Comparison of ENCODE assay signal across 22 mouse cellular contexts in the genomic region with DNA sequence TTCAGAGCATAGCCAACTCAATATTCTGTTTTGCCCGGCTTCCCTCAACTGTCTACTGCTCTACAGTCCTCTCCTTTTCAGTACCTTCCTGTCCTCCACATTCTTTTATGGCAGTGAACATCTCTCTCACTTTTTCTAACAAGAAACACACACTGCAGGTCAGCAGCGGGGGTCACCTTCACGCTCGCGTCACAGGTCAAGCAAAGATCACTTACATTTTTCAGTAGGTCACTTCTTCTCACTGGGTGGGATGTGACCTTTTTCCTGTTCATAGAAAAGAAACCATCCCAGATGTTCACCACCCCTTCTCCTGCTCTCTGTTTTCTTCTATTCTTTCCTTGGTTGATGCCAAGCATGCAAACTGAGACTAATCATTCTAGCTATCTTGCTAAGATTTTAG.
DNase-seq lines count a peak whose midpoint lies in the region; ATAC-seq and TF ChIP-seq lines count a peak whose summit lies in the region.
"Had no signal": no experiment of that assay in that cellular context is flagged by ENCODE, and none has a peak within 500 bp of the region (broad histone marks: within the 10 kb centered on the region; RNA-seq: fewer than 3 reads in every experiment).

No protein-coding gene starts in this region.

- no peak overlapping the region for H3K27ac ChIP-seq in neural tube, embryonic 15.5 days (replicated peaks)
- no peak overlapping the region for H3K27ac ChIP-seq in embryonic facial prominence, embryonic 10.5 days (replicated peaks)
- H3K27ac ChIP-seq in liver, postnatal 0 days (ENCODE audit: low read depth): no peak overlapping the region
- H3K27ac ChIP-seq: embryonic facial prominence, embryonic 15.5 days; heart, embryonic 13.5 days; hindbrain, embryonic 12.5 days; hindbrain, postnatal 0 days had no signal

- WGBS in neural tube, embryonic 15.5 days: 84% methylated on average over 5 of the region's 5 CpGs
- WGBS in embryonic facial prominence, embryonic 10.5 days: 37% methylated on average over 5 of the region's 5 CpGs
- WGBS in liver, postnatal 0 days (ENCODE audit: insufficient replicate concordance): 86% methylated on average over 5 of the region's 5 CpGs

- H3K9me3 ChIP-seq in neural tube, embryonic 15.5 days (replicated peaks): no peaks in the 10 kb centered on the region
- H3K9me3 ChIP-seq in embryonic facial prominence, embryonic 10.5 days: no peaks in the 10 kb centered on the region
- no peaks in the 10 kb centered on the region for H3K9me3 ChIP-seq in liver, postnatal 0 days (ENCODE audit: low read length)
- H3K9me3 ChIP-seq: embryonic facial prominence, embryonic 15.5 days; heart, embryonic 13.5 days; hindbrain, embryonic 12.5 days had no signal

- ATAC-seq in neural tube, embryonic 15.5 days (ENCODE audit: low FRiP score): no peak
- ATAC-seq in liver, postnatal 0 days: no peak
- ATAC-seq: activated CD4-positive, CD25-positive, alpha-beta regulatory T cell, adult 4 months; forebrain, embryonic 16.5 days; hindbrain, postnatal 0 days; Patski had no signal

- no peak overlapping the region for H3K9ac ChIP-seq in neural tube, embryonic 15.5 days (replicated peaks)
- H3K9ac ChIP-seq in liver, postnatal 0 days (replicated peaks): no peak overlapping the region
- H3K9ac ChIP-seq: embryonic facial prominence, embryonic 15.5 days; heart, embryonic 13.5 days; hindbrain, embryonic 12.5 days had no signal

- H3K4me1 ChIP-seq in neural tube, embryonic 15.5 days: no peaks in the 10 kb centered on the region
- peaks cover 8% of the 10 kb centered on the region for H3K4me1 ChIP-seq in embryonic facial prominence, embryonic 10.5 days
- no peaks in the 10 kb centered on the region for H3K4me1 ChIP-seq in liver, postnatal 0 days (ENCODE audit: insufficient read depth)
- H3K4me1 ChIP-seq: embryonic facial prominence, embryonic 15.5 days; heart, embryonic 13.5 days; hindbrain, embryonic 12.5 days had no signal

- TF ChIP-seq CTCF in liver, postnatal 0 days (IDR thresholded peaks at IDR 0.05; ENCODE audit: low read depth): no peak

- H3K27me3 ChIP-seq in neural tube, embryonic 15.5 days (replicated peaks): no peaks in the 10 kb centered on the region
- H3K27me3 ChIP-seq in embryonic facial prominence, embryonic 10.5 days (replicated peaks; ENCODE audit: low read depth, poor library complexity, severe bottlenecking): no peaks in the 10 kb centered on the region
- no peaks in the 10 kb centered on the region for H3K27me3 ChIP-seq in liver, postnatal 0 days (ENCODE audit: insufficient read depth, low read length)
- H3K27me3 ChIP-seq: CH12.LX; embryonic facial prominence, embryonic 15.5 days; heart, embryonic 13.5 days; hindbrain, embryonic 12.5 days; Patski had no signal

- TF ChIP-seq EP300 in liver, postnatal 0 days (IDR thresholded peaks at IDR 0.05; ENCODE audit: low read depth): no peak

- H3K4me2 ChIP-seq in neural tube, embryonic 15.5 days: no peak overlapping the region
- H3K4me2 ChIP-seq in liver, postnatal 0 days (ENCODE audit: low read depth, low read length): no peak overlapping the region
- H3K4me2 ChIP-seq: embryonic facial prominence, embryonic 15.5 days; heart, embryonic 13.5 days; hindbrain, embryonic 12.5 days had no signal

- peak; percentile 24 for DNase-seq in neural tube, embryonic 10.5 days (ENCODE audit: extremely low spot score, low spot score)
- DNase-seq in embryonic facial prominence, embryonic 10.5 days (ENCODE audit: low spot score): peak; percentile 60
- DNase-seq in mesoderm, embryonic 11.5 days (ENCODE audit: low read depth, low spot score): peak; percentile 65
- no peak for DNase-seq in liver, postnatal 0 days
- DNase-seq in gastrocnemius, postnatal 4 days (ENCODE audit: low spot score in 2 of 2): no peak
- DNase-seq: adrenal gland, postnatal 14 days; cerebellum, adult 18-20 months; cerebellum, adult 9-11 months; cerebellum, postnatal 36 days; gastrocnemius, postnatal 14 days; heart, adult 11 months; heart, postnatal 36 days had no signal

- no peak overlapping the region for H3K4me3 ChIP-seq in neural tube, embryonic 15.5 days (replicated peaks)
- H3K4me3 ChIP-seq in embryonic facial prominence, embryonic 10.5 days: no peak overlapping the region
- H3K4me3 ChIP-seq in liver, postnatal 0 days (ENCODE audit: low read depth, low read length): no peak overlapping the region
- H3K4me3 ChIP-seq: embryonic facial prominence, embryonic 15.5 days; erythroblast, embryonic 14.5 days; heart, embryonic 13.5 days; hindbrain, embryonic 12.5 days had no signal

- no peaks in the 10 kb centered on the region for H3K36me3 ChIP-seq in neural tube, embryonic 15.5 days
- no peaks in the 10 kb centered on the region for H3K36me3 ChIP-seq in embryonic facial prominence, embryonic 10.5 days (replicated peaks)
- no peaks in the 10 kb centered on the region for H3K36me3 ChIP-seq in liver, postnatal 0 days (replicated peaks; ENCODE audit: insufficient read depth, low read length)
- H3K36me3 ChIP-seq: embryonic facial prominence, embryonic 15.5 days; heart, embryonic 13.5 days; hindbrain, embryonic 12.5 days had no signal

Comparison
In these comparisons a context has a peak if more than half of its experiments do, and no peak if none do; other contexts are left out.
1. DNase-seq: peak in neural tube, embryonic 10.5 days (single experiment), embryonic facial prominence, embryonic 10.5 days (single experiment) and mesoderm, embryonic 11.5 days (single experiment); none in liver, postnatal 0 days (single experiment) and gastrocnemius, postnatal 4 days (0 of 2).